Mouse (Mus musculus) E14TG2a.4 (cell line): ENCODE results near the gene Ahsa1.

Experiments
- H3K27me3 ChIP-seq: 2 replicates; pipeline ENCODE4 v1.6.1; 2014; ENCODE audit warnings: low read length, control low read depth; ENCODE audit not compliant: insufficient read depth
- H3K36me3 ChIP-seq: 2 replicates; pipeline ENCODE4 v1.6.1; 2014; ENCODE audit warnings: low read length, control low read depth; ENCODE audit not compliant: insufficient read depth
- H3K4me1 ChIP-seq: replicated peaks from 2 replicates; pipeline ENCODE4 v1.6.1; 2014; ENCODE audit warnings: low read depth, low read length, control low read depth
- H3K4me3 ChIP-seq: replicated peaks from 2 replicates; pipeline ENCODE4 v1.5.1; 2014; ENCODE audit warnings: mild to moderate bottlenecking, low read length
- H3K9me3 ChIP-seq: 2 replicates; pipeline ENCODE4 v1.6.1; 2014; ENCODE audit warnings: low read length, control low read depth
- CTCF ChIP-seq: conservative IDR thresholded peaks from 2 replicates; pipeline ENCODE4 v1.5.1; 2014; ENCODE audit warnings: low read length
- NANOG ChIP-seq: IDR thresholded peaks from 2 replicates; pipeline ENCODE4 v1.6.1; 2014; ENCODE audit warnings: borderline replicate concordance, low read length, mixed read lengths
- POU5F1 ChIP-seq: IDR thresholded peaks from 2 replicates; pipeline ENCODE4 v1.6.1; 2014; ENCODE audit warnings: low read length, borderline replicate concordance

Ahsa1 gene

GRCm38 (mm10) chr12:87266108-87266826 lies at the start of gene Ahsa1, which contains the start of gene Vipas39:
Gene Ahsa1 (plus strand): TSS chr12:87266479.
Gene Vipas39 (minus strand): TSS chr12:87266256.
- no peak for TF ChIP-seq POU5F1
- no peak for TF ChIP-seq NANOG
- no peak for TF ChIP-seq CTCF
- Histone ChIP-seq H3K36me3 (peaks cover 64% of the 10 kb centered on the region), H3K4me1 (peaks cover 50% of the 10 kb centered on the region), H3K4me3 (peak within 1 kb of the TSS; percentile 97), H3K9me3 (no peaks in the 10 kb centered on the region), H3K27me3 (no peaks in the 10 kb centered on the region)

GRCm38 (mm10) chr12:87217596-87217995 lies 48.7 kb upstream of the Ahsa1 start:
- Histone ChIP-seq H3K9me3 (no peaks in the 10 kb centered on the region), H3K4me1 (no peaks in the 10 kb centered on the region), H3K36me3 (peaks cover 18% of the 10 kb centered on the region), H3K4me3 (no peak overlapping the region), H3K27me3 (no peaks in the 10 kb centered on the region)
- TF ChIP-seq POU5F1 (no peak), CTCF (no peak)

- Histone ChIP-seq H3K4me1 (peaks cover 5% of the 10 kb centered on the region), H3K36me3 (peaks cover 25% of the 10 kb centered on the region), H3K27me3 (no peaks in the 10 kb centered on the region), H3K4me3 (no peak overlapping the region), H3K9me3 (no peaks in the 10 kb centered on the region)
- TF ChIP-seq POU5F1 (no peak), NANOG (no peak), CTCF (no peak)
These were observed 46.9 kb upstream of the Ahsa1 start for GRCm38 (mm10) chr12:87219362-87219761.

- Histone ChIP-seq H3K9me3 (no peaks in the 10 kb centered on the region), H3K4me3 (peak overlapping the region; percentile 82), H3K27me3 (no peaks in the 10 kb centered on the region), H3K36me3 (peaks cover 25% of the 10 kb centered on the region), H3K4me1 (peaks cover 29% of the 10 kb centered on the region)
- no peak for TF ChIP-seq POU5F1
- TF ChIP-seq CTCF: no peak
- no peak for TF ChIP-seq NANOG
These were observed 41.3 kb upstream of the Ahsa1 start for GRCm38 (mm10) chr12:87224950-87225349.

GRCm38 (mm10) chr12:87226801-87227200 lies 39.5 kb upstream of the Ahsa1 start:
- no peaks in the 10 kb centered on the region for H3K27me3 ChIP-seq
- no peak for TF ChIP-seq NANOG
- TF ChIP-seq CTCF: peak; percentile 17; the same call in 1 of the 2 replicates
- TF ChIP-seq POU5F1: no peak
- no peaks in the 10 kb centered on the region for H3K9me3 ChIP-seq
- H3K4me3 ChIP-seq: no peak overlapping the region
- H3K36me3 ChIP-seq: peaks cover 13% of the 10 kb centered on the region
- H3K4me1 ChIP-seq: peaks cover 29% of the 10 kb centered on the region

GRCm38 (mm10) chr12:87229633-87230032 lies 36.6 kb upstream of the Ahsa1 start:
- no peak for TF ChIP-seq CTCF
- TF ChIP-seq NANOG: no peak
- no peak for TF ChIP-seq POU5F1

GRCm38 (mm10) chr12:87230379-87230895 lies 35.8 kb upstream of the Ahsa1 start:
- Histone ChIP-seq H3K9me3 (peaks cover 4% of the 10 kb centered on the region; the same call in 1 of the 2 replicates), H3K4me3 (no peak overlapping the region), H3K27me3 (no peaks in the 10 kb centered on the region), H3K4me1 (peaks cover 15% of the 10 kb centered on the region), H3K36me3 (no peaks in the 10 kb centered on the region)
- TF ChIP-seq NANOG (no peak), CTCF (no peak), POU5F1 (no peak)

More at GRCm38 (mm10) chr12:87229633-87230032, 36.6 kb upstream of the Ahsa1 start:
- Histone ChIP-seq H3K4me1 (peaks cover 22% of the 10 kb centered on the region), H3K4me3 (no peak overlapping the region), H3K36me3 (no peaks in the 10 kb centered on the region), H3K9me3 (peaks cover 4% of the 10 kb centered on the region; the same call in 1 of the 2 replicates), H3K27me3 (no peaks in the 10 kb centered on the region)

- Histone ChIP-seq H3K4me1 (no peaks in the 10 kb centered on the region), H3K4me3 (no peak overlapping the region), H3K36me3 (peaks cover 38% of the 10 kb centered on the region), H3K9me3 (peaks cover 8% of the 10 kb centered on the region; the same call in 1 of the 2 replicates), H3K27me3 (no peaks in the 10 kb centered on the region)
- TF ChIP-seq POU5F1: no peak
- no peak for TF ChIP-seq NANOG
- TF ChIP-seq CTCF: no peak
These were observed 29.3 kb upstream of the Ahsa1 start for GRCm38 (mm10) chr12:87236882-87237483.
